Mouse (Mus musculus) thymus, adult 2 months (tissue): Measurements from ENCODE around the gene Ccdc17. TPM values are rescaled to one million over a fixed set of nuclear protein-coding genes. Genes with fewer than 3 reads are reported as not detected.

Source experiments
- DNase-seq: peaks from one replicate; pipeline ENCODE4 v3.0.0; 2021
- H3K27ac ChIP-seq: fragments of 200-500 bp; 2 replicates; pipeline ENCODE4 v1.5.1; 2012; ENCODE audit warnings: low read length, control low read depth; ENCODE audit not compliant: control insufficient read depth, insufficient read depth
- H3K27me3 ChIP-seq: fragments of 200-500 bp; 2 replicates; pipeline ENCODE4 v1.6.1; 2012; ENCODE audit warnings: mild to moderate bottlenecking, low read length, moderate library complexity, mixed read lengths; ENCODE audit not compliant: control insufficient read depth, insufficient read depth
- H3K36me3 ChIP-seq: fragments of 200-500 bp; 2 replicates; pipeline ENCODE4 v1.6.1; 2012; ENCODE audit warnings: mild to moderate bottlenecking, low read length, moderate library complexity; ENCODE audit not compliant: control insufficient read depth, insufficient read depth
- H3K4me1 ChIP-seq: fragments of 200-500 bp; replicated peaks from 2 replicates; pipeline ENCODE4 v1.6.1; 2012; ENCODE audit warnings: low read length; ENCODE audit not compliant: control insufficient read depth, insufficient read depth
- H3K4me3 ChIP-seq: fragments of 200-500 bp; 2 replicates; pipeline ENCODE4 v1.5.1; 2012; ENCODE audit warnings: mild to moderate bottlenecking, low read length, control low read depth, moderate library complexity; ENCODE audit not compliant: control insufficient read depth, insufficient read depth
- CTCF ChIP-seq: fragments of 200-500 bp; IDR thresholded peaks from 2 replicates; pipeline ENCODE4 v1.5.1; 2012; ENCODE audit warnings: mild to moderate bottlenecking, control low read depth, low read length, moderate library complexity, borderline replicate concordance; ENCODE audit not compliant: control insufficient read depth, poor library complexity, insufficient read depth; ENCODE audit errors: extremely low read depth
- POLR2A ChIP-seq: fragments of 200-500 bp; IDR thresholded peaks from 2 replicates; pipeline ENCODE4 v1.6.1; 2012; ENCODE audit warnings: mild to moderate bottlenecking, low read length, control low read depth, moderate library complexity; ENCODE audit not compliant: control insufficient read depth, poor library complexity, insufficient read depth; ENCODE audit errors: extremely low read depth
- WGBS: fragments of 180-500 bp; shearing (Covaris S2); methylation state at CpG from one replicate; pipeline ENCODE4 v1.1.7; 2018; 5-methylcytosine and 5-hydroxymethylcytosine counted together
- polyA plus RNA-seq: library from polyadenylated mRNA; depleted of rRNA; stranded (reverse); fragments of >200 nt; gene quantifications from 2 replicates; pipeline ENCODE4 v1.2.3, GENCODE M21; 2012; rRNA removed

Ccdc17 gene
- polyA plus RNA-seq, 1 experiment, result 9.9 TPM

DNA sequence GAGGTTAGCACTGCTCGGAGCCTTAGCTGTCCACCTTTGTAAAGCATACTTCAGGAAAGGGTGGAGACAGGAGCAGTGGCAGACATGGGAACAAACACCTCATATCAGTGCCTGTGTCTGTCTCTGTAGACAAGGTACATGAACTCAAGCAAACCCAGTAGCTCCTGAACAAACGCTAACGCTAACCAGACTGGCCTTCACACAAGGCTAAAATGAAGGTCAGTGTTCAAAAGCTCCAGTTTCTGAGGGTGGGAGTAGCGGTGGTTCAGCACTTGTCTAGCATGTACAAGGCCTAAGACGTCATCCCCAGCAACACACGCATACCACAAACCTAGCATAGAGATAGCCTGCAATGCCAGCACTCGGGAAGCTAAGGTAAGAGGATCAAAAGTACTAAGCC is 49.2 kb downstream of the Ccdc17 start:
- Histone ChIP-seq H3K27ac (no peak overlapping the region), H3K27me3 (no peaks in the 10 kb centered on the region), H3K36me3 (peaks cover 35% of the 10 kb centered on the region), H3K4me1 (peaks cover 5% of the 10 kb centered on the region; the same call in 1 of the 2 replicates), H3K4me3 (no peak overlapping the region)
- 96% methylated on average over 7 of the region's 7 CpGs for WGBS
- no peak for DNase-seq
- TF ChIP-seq POLR2A, result no peak
- TF ChIP-seq CTCF, result no peak

GRCm38 (mm10) chr4:116649411-116649810 is 53.0 kb downstream of the Ccdc17 start:
- 98% methylated on average over 2 of the region's 2 CpGs for WGBS
- Histone ChIP-seq H3K4me3 (no peak overlapping the region), H3K36me3 (peaks cover 10% of the 10 kb centered on the region; the same call in 1 of the 2 replicates), H3K27ac (no peak overlapping the region), H3K4me1 (peaks cover 5% of the 10 kb centered on the region; the same call in 1 of the 2 replicates), H3K27me3 (no peaks in the 10 kb centered on the region)
- no peak for TF ChIP-seq CTCF
- TF ChIP-seq POLR2A, result no peak
- DNase-seq, result no peak

Other genes starting within 250 kb of the Ccdc17 start
- 110 and 137 TPM in 2 replicates for gene Mast2, start 132.5 kb upstream of the Ccdc17 start, polyA plus RNA-seq
- 2.5 and 3.6 TPM in 2 replicates for gene Ipp, start 89.1 kb upstream of the Ccdc17 start, polyA plus RNA-seq
- gene Tmem69, start 40.7 kb upstream of the Ccdc17 start, polyA plus RNA-seq, result 7.2 and 8.0 TPM in 2 replicates
- gene Gpbp1l1, start 39.0 kb upstream of the Ccdc17 start, polyA plus RNA-seq, result 76.9 and 81.2 TPM in 2 replicates
- 14.2 and 15.8 TPM in 2 replicates for gene Nasp, start 31.3 kb downstream of the Ccdc17 start, polyA plus RNA-seq
- 490 and 565 TPM in 2 replicates for gene Akr1a1, start 55.0 kb downstream of the Ccdc17 start, polyA plus RNA-seq
- gene Prdx1, start 88.9 kb downstream of the Ccdc17 start, polyA plus RNA-seq, result 61.8 and 99.5 TPM in 2 replicates
- gene Mmachc, start 111.8 kb downstream of the Ccdc17 start, polyA plus RNA-seq, result 10.5 and 10.8 TPM in 2 replicates
- gene Ccdc163, start 111.9 kb downstream of the Ccdc17 start, polyA plus RNA-seq, result 46.0 and 48.2 TPM in 2 replicates
- 4.4 and 5.0 TPM in 2 replicates for gene Tesk2, start 124.3 kb downstream of the Ccdc17 start, polyA plus RNA-seq
- 42.8 and 44.8 TPM in 2 replicates for gene Toe1, start 211.0 kb downstream of the Ccdc17 start, polyA plus RNA-seq
- 31.6 and 32.0 TPM in 2 replicates for gene Mutyh, start 211.1 kb downstream of the Ccdc17 start, polyA plus RNA-seq
- 0.58 and 0.73 TPM in 2 replicates for gene Hpdl, start 225.1 kb downstream of the Ccdc17 start, polyA plus RNA-seq